Mouse (Mus musculus) heart, postnatal 14 days (tissue): ENCODE data around the gene Susd1. TPM values are rescaled to one million over a fixed set of nuclear protein-coding genes. Genes with fewer than 3 reads are reported as not detected.

Source experiments
- DNase-seq, 2 experiments: peaks; one replicate each; pipeline ENCODE4 v3.0.0; 2021 to 2022
- intact Hi-C: fragments of 180-260 bp; cut with DNase I; formaldehyde crosslinking; loops from one replicate; pipeline ENCODE4 v1.15.1; 2025
- long read RNA-seq, 2 experiments: library from polyadenylated mRNA; stranded (forward); transcript quantifications; one replicate each; pipeline ENCODE4 v2.0.0; 2021
- total RNA-seq, 2 experiments: library from RNA; stranded (reverse); gene quantifications; 2 replicates each; pipeline ENCODE4 v1.2.3; 2021

Gene Susd1
- 1 to 10 TPM in 1 of 2 experiments, under 1 TPM in 1; 0.98 to 1.5 TPM for total RNA-seq
- long read RNA-seq, experiment 1, result 0 reads
- long read RNA-seq, experiment 2, result 0 reads

- DNase-seq, result peak; percentile 63
- intact Hi-C loops, result no loop called here
Observed at GRCm38 (mm10) chr4:59437990-59438854, at the start of gene Susd1. TSS of gene Susd1 (minus strand) at chr4:59438633.

GRCm38 (mm10) chr4:59471306-59471705 lies 32.9 kb upstream of the Susd1 start:
- intact Hi-C loops, result no loop called here
- no peak for DNase-seq

- intact Hi-C loops, result no loop called here
- DNase-seq, result no peak
Observed at GRCm38 (mm10) chr4:59465449-59465848, 27.0 kb upstream of the Susd1 start.

- no peak for DNase-seq
- intact Hi-C loops, result no loop called here
Observed at GRCm38 (mm10) chr4:59464661-59465060, 26.2 kb upstream of the Susd1 start.

GRCm38 (mm10) chr4:59462494-59462893 lies 24.1 kb upstream of the Susd1 start:
- intact Hi-C loops, result no loop called here
- DNase-seq, result no peak

- intact Hi-C loops, result no loop called here
- no peak for DNase-seq
Observed at GRCm38 (mm10) chr4:59461116-59461727, 22.8 kb upstream of the Susd1 start.

- intact Hi-C loops, result no loop called here
- DNase-seq, result no peak
Observed at GRCm38 (mm10) chr4:59459216-59459955, 21.0 kb upstream of the Susd1 start.

- intact Hi-C loops, result no loop called here
- peak; percentile 32 to 42 for DNase-seq
Observed at GRCm38 (mm10) chr4:59457941-59458340, 19.5 kb upstream of the Susd1 start.

GRCm38 (mm10) chr4:59457091-59457490 lies 18.7 kb upstream of the Susd1 start:
- DNase-seq, result no peak
- intact Hi-C loops, result no loop called here

- intact Hi-C loops, result no loop called here
- DNase-seq, result no peak
Observed at GRCm38 (mm10) chr4:59455465-59455864, 17.0 kb upstream of the Susd1 start.

- intact Hi-C loops, result no loop called here
- no peak for DNase-seq
Observed at GRCm38 (mm10) chr4:59454046-59454445, 15.6 kb upstream of the Susd1 start.

- no peak for DNase-seq
- intact Hi-C loops, result no loop called here
Observed at GRCm38 (mm10) chr4:59452503-59452933, 14.1 kb upstream of the Susd1 start.

GRCm38 (mm10) chr4:59450906-59451305 lies 12.5 kb upstream of the Susd1 start:
- intact Hi-C loops, result no loop called here
- no peak for DNase-seq

GRCm38 (mm10) chr4:59450234-59450854 lies 11.9 kb upstream of the Susd1 start:
- DNase-seq, result no peak
- intact Hi-C loops, result no loop called here

- intact Hi-C loops, result no loop called here
- no peak for DNase-seq
Observed at GRCm38 (mm10) chr4:59447296-59447695, 8.9 kb upstream of the Susd1 start.

- intact Hi-C loops, result no loop called here
- no peak for DNase-seq
Observed at GRCm38 (mm10) chr4:59445516-59445915, 7.1 kb upstream of the Susd1 start.

GRCm38 (mm10) chr4:59444994-59445393 lies 6.6 kb upstream of the Susd1 start:
- intact Hi-C loops, result no loop called here
- no peak for DNase-seq

- intact Hi-C loops, result no loop called here
- DNase-seq, result no peak
Observed at GRCm38 (mm10) chr4:59444085-59444484, 5.7 kb upstream of the Susd1 start.

- DNase-seq, result no peak
- intact Hi-C loops, result no loop called here
Observed at GRCm38 (mm10) chr4:59441265-59441664, 2.8 kb upstream of the Susd1 start.

- intact Hi-C loops, result no loop called here
- DNase-seq, result peak in 1 of 2 experiments; percentile 8
Observed at GRCm38 (mm10) chr4:59439960-59440359, 1.5 kb upstream of the Susd1 start.

GRCm38 (mm10) chr4:59439041-59439440 lies 608 bp upstream of the Susd1 start:
- intact Hi-C loops, result no loop called here
- no peak for DNase-seq
